Mouse (Mus musculus) ES-E14 (cell line): ENCODE measurements at regions not wholly inside any gene's neighbourhood (a gene's known extent, or its start where the extent isn't known, plus 50 kb on each side); places are given as distances from the start of the nearest gene placed in this dataset.

ENCODE experiments used
- DNase-seq: peaks from one replicate; pipeline ENCODE4 v3.0.0-alpha.2; 2013; ENCODE audit warnings: low read depth, low spot score
- H3K27ac ChIP-seq: 2 replicates; pipeline ENCODE4 v1.5.1; 2012; ENCODE audit warnings: low read depth, mild to moderate bottlenecking, low read length, moderate library complexity, mixed read lengths; ENCODE audit not compliant: poor library complexity, insufficient read depth, severe bottlenecking
- H3K36me3 ChIP-seq: 2 replicates; pipeline ENCODE4 v1.6.1; 2012; ENCODE audit warnings: mild to moderate bottlenecking, low read length, moderate library complexity, mixed read lengths; ENCODE audit not compliant: control insufficient read depth, poor library complexity, insufficient read depth, severe bottlenecking
- H3K4me1 ChIP-seq, 2 experiments: fragments of 150-350 bp in 1 of 2; sonication (generic) in 1 of 2; 2 replicates each; pipeline ENCODE4 v1.6.1; 2012; ENCODE audit warnings: low read length in 2 of 2, mild to moderate bottlenecking in 1 of 2, mixed read lengths in 1 of 2; ENCODE audit not compliant: control insufficient read depth in 2 of 2, insufficient read depth in 2 of 2, poor library complexity in 1 of 2
- H3K4me3 ChIP-seq, 2 experiments: fragments of 150-350 bp in 1 of 2; sonication (generic) in 1 of 2; 2 replicates each; pipeline ENCODE4 v1.5.1; 2012; ENCODE audit warnings: low read length in 2 of 2, low read depth in 1 of 2, mild to moderate bottlenecking in 1 of 2, mixed read lengths in 1 of 2; ENCODE audit not compliant: insufficient read depth in 1 of 2, poor library complexity in 1 of 2, severe bottlenecking in 1 of 2
- H3K9ac ChIP-seq: 2 replicates; pipeline ENCODE4 v1.6.1; 2012; ENCODE audit warnings: low read depth, mild to moderate bottlenecking, low read length, mixed read lengths; ENCODE audit not compliant: poor library complexity, insufficient read depth, severe bottlenecking
- H3K9me3 ChIP-seq: fragments of 150-350 bp; sonication (generic); 2 replicates; pipeline ENCODE4 v1.6.1; 2012; ENCODE audit warnings: low read depth, mild to moderate bottlenecking, low read length; ENCODE audit not compliant: control insufficient read depth, insufficient read depth
- CHD2 ChIP-seq: IDR thresholded peaks from 2 replicates; pipeline ENCODE4 v1.6.1; 2014; ENCODE audit warnings: mild to moderate bottlenecking, low read depth, low read length, inconsistent platforms
- HCFC1 ChIP-seq: IDR thresholded peaks from 2 replicates; pipeline ENCODE4 v1.6.1; 2012; ENCODE audit warnings: low read length, inconsistent platforms, borderline replicate concordance; ENCODE audit not compliant: insufficient read depth
- MAFK ChIP-seq: IDR thresholded peaks from 2 replicates; pipeline ENCODE4 v1.6.1; 2014; ENCODE audit warnings: mild to moderate bottlenecking, low read depth, low read length, inconsistent platforms; ENCODE audit not compliant: insufficient read depth
- ZC3H11A ChIP-seq: IDR thresholded peaks from 2 replicates; pipeline ENCODE4 v1.6.1; 2012; ENCODE audit warnings: low read depth, mild to moderate bottlenecking, inconsistent platforms, low read length, borderline replicate concordance
- ZNF384 ChIP-seq: IDR thresholded peaks from 2 replicates; pipeline ENCODE4 v1.6.1; 2012; ENCODE audit warnings: low read depth, low read length, inconsistent platforms
- in situ Hi-C, 2 experiments: fragments of 600-800 bp; cut with MboI; formaldehyde crosslinking; loops; one replicate each; pipeline ENCODE4 v1.15.1; 2025; ENCODE audit warnings: low sequenced_read_pairs in 2 of 2, inconsistent platforms in 1 of 2; ENCODE audit not compliant: unreplicated experiment in 2 of 2

GRCm38 (mm10) chr12:27502716-27503486, 160.5 kb upstream of the Sox11 start:
- DNase-seq: peak; percentile 60
- Histone ChIP-seq H3K27ac (no peak overlapping the region), H3K9me3 (no peaks in the 10 kb centered on the region), H3K4me1 (no peaks in the 10 kb centered on the region), H3K36me3 (no peaks in the 10 kb centered on the region), H3K9ac (no peak overlapping the region), H3K4me3 (peak overlapping the region in 1 of 2 experiments; percentile 31; a peak in 1 of 4 replicates)
- no peak for TF ChIP-seq ZNF384
- in situ Hi-C loops: no loop called here

- no peak for DNase-seq
- Histone ChIP-seq H3K36me3 (no peaks in the 10 kb centered on the region), H3K9me3 (no peaks in the 10 kb centered on the region), H3K4me1 (peaks cover 0 to 2% of the 10 kb centered on the region in 2 experiments; a peak in 1 of 4 replicates), H3K4me3 (no peak overlapping the region), H3K27ac (no peak overlapping the region), H3K9ac (no peak overlapping the region)
- TF ChIP-seq MAFK (no peak), HCFC1 (no peak), ZNF384 (no peak), CHD2 (no peak), ZC3H11A (no peak)
- in situ Hi-C loops: no loop called here
Measured at GRCm38 (mm10) chr12:27500516-27500915, 158.1 kb upstream of the Sox11 start.

- peaks cover 0 to 2% of the 10 kb centered on the region in 2 experiments; a peak in 1 of 4 replicates for H3K4me1 ChIP-seq
Measured at GRCm38 (mm10) chr12:27499276-27499675, 156.9 kb upstream of the Sox11 start.

GRCm38 (mm10) chr12:27496826-27497557, 154.6 kb upstream of the Sox11 start:
- H3K27ac ChIP-seq: no peak overlapping the region
- TF ChIP-seq CHD2 (no peak), HCFC1 (no peak), MAFK (no peak), ZC3H11A (no peak), ZNF384 (no peak)
- H3K36me3 ChIP-seq: no peaks in the 10 kb centered on the region
- no peak for DNase-seq
- H3K4me3 ChIP-seq: no peak overlapping the region
- H3K9me3 ChIP-seq: no peaks in the 10 kb centered on the region
- in situ Hi-C loops: no loop called here
- peaks cover 0 to 2% of the 10 kb centered on the region in 2 experiments; a peak in 1 of 4 replicates for H3K4me1 ChIP-seq
- H3K9ac ChIP-seq: no peak overlapping the region

More at GRCm38 (mm10) chr12:27499276-27499675, 156.9 kb upstream of the Sox11 start:
- in situ Hi-C loops: no loop called here
- Histone ChIP-seq H3K4me3 (no peak overlapping the region), H3K36me3 (no peaks in the 10 kb centered on the region), H3K9ac (no peak overlapping the region), H3K9me3 (no peaks in the 10 kb centered on the region), H3K27ac (no peak overlapping the region)
- TF ChIP-seq MAFK (no peak), CHD2 (no peak), HCFC1 (no peak), ZNF384 (no peak), ZC3H11A (no peak)
- no peak for DNase-seq
